Mouse (Mus musculus) limb, embryonic 12.5 days (tissue): ENCODE measurements at regions not wholly inside any gene's neighbourhood (a gene's known extent, or its start where the extent isn't known, plus 50 kb on each side); places are given as distances from the start of the nearest gene placed in this dataset.
A peak's percentile ranks its signal among the peaks of the same experiment; 100 is the strongest.

Experiments
- ATAC-seq: fragments of 200-750 bp; cut with Nextera tagmentation; 2 replicates; pipeline ENCODE4 v1.8.0; 2017; ENCODE audit warnings: low read depth, moderate TSS enrichment; ENCODE audit not compliant: insufficient number of reproducible peaks, insufficient read depth, low FRiP score, low TSS enrichment
- H3K27ac ChIP-seq: fragments of 300-500 bp; sonication (generic); 2 replicates; pipeline ENCODE4 v1.5.1; 2016; ENCODE audit warnings: mild to moderate bottlenecking, moderate library complexity
- H3K27me3 ChIP-seq: fragments of 300-500 bp; sonication (generic); 2 replicates; pipeline ENCODE4 v1.6.1; 2016; ENCODE audit warnings: mild to moderate bottlenecking, moderate library complexity
- H3K36me3 ChIP-seq: fragments of 300-500 bp; sonication (generic); 2 replicates; pipeline ENCODE4 v1.6.1; 2016; ENCODE audit warnings: mild to moderate bottlenecking, moderate library complexity
- H3K4me1 ChIP-seq: fragments of 300-500 bp; sonication (generic); replicated peaks from 2 replicates; pipeline ENCODE4 v1.6.1; 2016
- H3K4me2 ChIP-seq: fragments of 300-500 bp; sonication (generic); 2 replicates; pipeline ENCODE4 v1.6.1; 2016; ENCODE audit warnings: mild to moderate bottlenecking, moderate library complexity
- H3K4me3 ChIP-seq: fragments of 300-500 bp; sonication (generic); replicated peaks from 2 replicates; pipeline ENCODE4 v1.5.1; 2016; ENCODE audit warnings: mild to moderate bottlenecking
- H3K9ac ChIP-seq: fragments of 300-500 bp; sonication (generic); replicated peaks from 2 replicates; pipeline ENCODE4 v1.6.1; 2016; ENCODE audit warnings: mild to moderate bottlenecking, moderate library complexity
- H3K9me3 ChIP-seq: fragments of 300-500 bp; sonication (generic); 2 replicates; pipeline ENCODE4 v1.6.1; 2016; ENCODE audit warnings: mild to moderate bottlenecking, moderate library complexity
- WGBS: fragments of 180-500 bp; shearing (Covaris S2); methylation state at CpG from one replicate; pipeline ENCODE4 v1.1.7; 2016; 5-methylcytosine and 5-hydroxymethylcytosine counted together

DNA sequence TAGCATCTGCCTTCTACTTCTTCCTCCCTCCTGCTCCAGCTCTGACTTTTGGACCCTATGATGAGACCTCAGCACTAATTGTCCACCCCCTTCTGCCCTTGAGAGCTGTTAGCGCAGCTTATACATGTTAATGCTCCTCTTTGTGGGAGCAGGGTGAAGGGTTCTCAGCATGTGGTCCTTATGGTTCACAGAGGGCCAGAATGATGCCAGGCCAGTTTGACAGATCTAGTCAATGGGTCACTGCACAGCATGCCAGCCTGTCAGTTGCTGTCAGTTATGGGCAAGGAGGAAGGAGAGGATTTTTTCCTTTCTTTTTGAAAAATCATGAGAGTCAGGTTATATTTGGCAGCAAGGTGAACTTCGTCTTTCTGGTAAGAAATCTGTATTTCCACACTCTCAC, 68.4 kb downstream of the 4931417E11Rik start:
- Histone ChIP-seq H3K9me3 (no peaks in the 10 kb centered on the region), H3K27me3 (no peaks in the 10 kb centered on the region), H3K27ac (no peak overlapping the region), H3K9ac (no peak overlapping the region), H3K36me3 (no peaks in the 10 kb centered on the region), H3K4me3 (no peak overlapping the region), H3K4me2 (no peak overlapping the region), H3K4me1 (no peaks in the 10 kb centered on the region)
- WGBS = 81% methylated on average over 2 of the region's 2 CpGs
- no peak for ATAC-seq

DNA sequence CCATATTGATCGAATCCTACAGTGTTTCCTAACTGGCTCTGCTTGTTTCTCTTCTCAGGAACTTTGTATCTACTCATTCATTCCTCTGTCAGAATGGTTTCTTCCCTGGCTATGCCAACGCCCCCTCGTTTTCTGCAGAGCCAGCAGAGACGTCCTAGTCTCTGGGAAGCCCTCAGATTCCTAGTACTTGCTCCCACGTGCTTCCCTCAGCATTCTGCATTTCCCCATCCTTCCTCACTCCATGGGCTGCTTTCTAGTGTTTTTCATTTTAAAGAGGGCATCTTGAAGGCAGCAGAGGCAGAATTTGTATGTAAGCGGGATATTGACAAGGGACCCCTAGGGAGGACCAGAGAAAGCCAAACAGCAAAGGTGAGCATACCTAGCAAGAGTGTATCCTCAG, 80.2 kb downstream of the 4931417E11Rik start:
- Histone ChIP-seq H3K4me2 (no peak overlapping the region), H3K36me3 (no peaks in the 10 kb centered on the region), H3K9me3 (no peaks in the 10 kb centered on the region), H3K4me1 (no peaks in the 10 kb centered on the region), H3K27ac (no peak overlapping the region), H3K9ac (no peak overlapping the region), H3K27me3 (no peaks in the 10 kb centered on the region), H3K4me3 (no peak overlapping the region)
- ATAC-seq = no peak
- 63% methylated on average over 6 of the region's 6 CpGs for WGBS

DNA sequence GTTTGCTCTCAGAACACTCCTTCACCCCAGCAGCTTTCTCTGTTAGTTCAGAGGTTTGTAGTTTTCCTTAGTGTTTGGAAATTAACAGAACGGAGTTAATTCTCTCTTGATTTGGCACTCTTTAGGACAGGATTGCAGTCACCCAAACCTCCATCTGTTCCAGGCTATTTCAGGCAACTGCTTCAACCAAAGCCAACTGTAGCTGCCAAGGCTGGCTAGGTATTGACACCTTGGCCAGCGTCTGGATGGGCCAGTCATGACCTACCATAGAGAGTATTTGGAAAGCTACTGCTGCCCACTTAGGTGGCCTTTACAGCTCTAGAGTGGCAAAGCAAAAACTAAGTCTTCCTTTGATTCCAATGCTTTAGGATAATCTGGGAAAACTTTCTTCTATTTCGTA, 83.2 kb downstream of the 4931417E11Rik start:
- Histone ChIP-seq H3K27ac (no peak overlapping the region), H3K4me3 (no peak overlapping the region), H3K27me3 (no peaks in the 10 kb centered on the region), H3K4me2 (no peak overlapping the region), H3K9ac (no peak overlapping the region), H3K36me3 (no peaks in the 10 kb centered on the region), H3K9me3 (no peaks in the 10 kb centered on the region), H3K4me1 (no peaks in the 10 kb centered on the region)
- ATAC-seq = no peak
- WGBS = 91% methylated on average over 3 of the region's 3 CpGs

DNA sequence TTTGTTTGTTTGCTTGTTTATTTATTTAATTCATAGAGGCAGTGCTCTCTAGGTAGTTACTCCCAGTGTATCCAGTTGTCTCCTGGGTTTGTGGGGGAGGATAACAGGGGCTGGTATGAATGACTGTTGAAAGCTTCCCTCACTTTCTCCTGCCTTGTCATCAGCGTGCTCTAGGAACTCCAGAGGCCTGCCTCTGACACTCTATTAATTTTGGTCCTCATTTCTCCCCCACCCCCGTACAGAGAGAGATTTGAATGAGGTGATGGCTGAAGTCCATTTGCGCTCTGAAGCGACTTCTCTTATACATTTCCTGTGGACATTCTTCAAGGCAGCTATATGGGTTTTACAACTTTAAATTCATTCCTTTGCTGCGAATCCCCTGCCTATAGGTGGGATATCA, 89.6 kb downstream of the 4931417E11Rik start:
- no peak overlapping the region for H3K4me2 ChIP-seq
- H3K9me3 ChIP-seq = peaks cover 5% of the 10 kb centered on the region; the same call in 1 of the 2 replicates
- H3K9ac ChIP-seq = no peak overlapping the region
- H3K27ac ChIP-seq = no peak overlapping the region
- no peaks in the 10 kb centered on the region for H3K4me1 ChIP-seq
- 70% methylated on average over 5 of the region's 5 CpGs for WGBS
- no peak overlapping the region for H3K4me3 ChIP-seq
- no peaks in the 10 kb centered on the region for H3K27me3 ChIP-seq
- H3K36me3 ChIP-seq = no peaks in the 10 kb centered on the region
- ATAC-seq = no peak

DNA sequence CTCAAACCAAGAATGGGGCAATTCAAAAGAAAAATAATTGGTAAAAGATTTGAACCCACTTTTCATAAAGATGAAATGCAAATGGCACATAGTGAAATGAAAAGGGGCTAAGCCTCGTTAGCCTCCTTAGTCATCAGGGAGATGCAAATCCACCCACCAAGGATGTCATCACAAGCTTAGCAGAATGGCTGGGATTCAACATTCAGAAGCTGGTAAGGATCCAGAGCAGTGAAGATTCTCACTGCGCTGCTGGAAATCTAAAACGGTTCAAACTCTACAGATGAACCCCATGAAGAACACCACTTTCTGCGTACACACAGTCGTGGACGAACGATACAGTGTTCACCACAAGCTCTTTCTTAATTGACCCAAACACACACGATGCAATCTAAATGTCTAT, 91.6 kb downstream of the 4931417E11Rik start:
- H3K4me3 ChIP-seq = no peak overlapping the region
- no peaks in the 10 kb centered on the region for H3K27me3 ChIP-seq
- no peaks in the 10 kb centered on the region for H3K4me1 ChIP-seq
- no peak overlapping the region for H3K9ac ChIP-seq
- 95% methylated on average over 8 of the region's 8 CpGs for WGBS
- peaks cover 5% of the 10 kb centered on the region; the same call in 1 of the 2 replicates for H3K9me3 ChIP-seq
- no peak for ATAC-seq
- no peaks in the 10 kb centered on the region for H3K36me3 ChIP-seq
- H3K4me2 ChIP-seq = no peak overlapping the region
- no peak overlapping the region for H3K27ac ChIP-seq

DNA sequence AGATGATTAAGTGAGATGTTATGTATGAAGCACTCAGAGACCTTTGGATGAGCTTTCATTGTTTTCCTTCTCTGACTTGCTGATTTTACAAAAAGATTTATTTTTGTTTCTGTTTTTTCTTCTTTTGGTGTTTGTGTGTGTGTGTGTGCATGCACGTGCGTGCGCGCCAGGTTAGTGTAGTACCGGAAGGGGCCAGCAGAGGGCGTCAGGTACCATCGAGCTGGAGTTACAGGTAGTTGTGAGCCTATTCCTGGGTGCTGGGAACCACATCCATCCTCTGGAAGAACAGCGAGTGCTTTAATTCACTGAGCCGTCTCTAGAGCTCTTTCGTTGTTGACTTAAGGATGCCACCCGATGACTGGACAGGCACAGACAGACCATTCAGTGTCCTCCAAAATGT, 93.2 kb downstream of the 4931417E11Rik start:
- H3K27ac ChIP-seq = no peak overlapping the region
- WGBS = 96% methylated on average over 11 of the region's 11 CpGs
- no peak for ATAC-seq
- no peaks in the 10 kb centered on the region; the same call in 1 of the 2 replicates for H3K27me3 ChIP-seq
- H3K9me3 ChIP-seq = peaks cover 5% of the 10 kb centered on the region; the same call in 1 of the 2 replicates
- no peak overlapping the region for H3K9ac ChIP-seq
- no peak overlapping the region for H3K4me2 ChIP-seq
- no peaks in the 10 kb centered on the region for H3K4me1 ChIP-seq
- H3K36me3 ChIP-seq = no peaks in the 10 kb centered on the region
- H3K4me3 ChIP-seq = no peak overlapping the region

DNA sequence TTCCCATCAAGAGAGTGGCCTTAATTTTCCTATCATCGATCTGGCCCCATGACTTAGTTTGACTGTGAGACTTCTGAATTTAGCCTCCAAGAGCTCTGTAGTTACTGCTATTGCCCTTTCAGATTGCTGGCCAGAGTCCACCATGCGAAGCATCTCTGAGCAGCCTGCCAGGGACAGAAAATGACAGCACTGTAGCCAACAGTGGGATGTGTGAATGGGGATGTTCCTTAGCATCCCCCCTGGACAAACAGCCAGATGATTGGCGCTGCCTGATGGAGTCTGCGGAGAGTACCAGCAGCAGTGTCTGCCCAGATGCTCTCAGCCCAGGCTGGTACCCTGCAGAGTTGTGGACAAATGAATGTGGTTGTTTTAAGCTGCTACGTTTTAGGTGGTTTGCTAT, 96.6 kb downstream of the 4931417E11Rik start:
- no peak overlapping the region for H3K4me3 ChIP-seq
- peaks cover 5% of the 10 kb centered on the region; the same call in 1 of the 2 replicates for H3K9me3 ChIP-seq
- no peak overlapping the region for H3K27ac ChIP-seq
- no peak for ATAC-seq
- 86% methylated on average over 5 of the region's 5 CpGs for WGBS
- H3K4me1 ChIP-seq = no peaks in the 10 kb centered on the region; the same call in 1 of the 2 replicates
- no peak overlapping the region for H3K9ac ChIP-seq
- H3K27me3 ChIP-seq = peaks cover 19% of the 10 kb centered on the region
- no peaks in the 10 kb centered on the region for H3K36me3 ChIP-seq
- no peak overlapping the region for H3K4me2 ChIP-seq

DNA sequence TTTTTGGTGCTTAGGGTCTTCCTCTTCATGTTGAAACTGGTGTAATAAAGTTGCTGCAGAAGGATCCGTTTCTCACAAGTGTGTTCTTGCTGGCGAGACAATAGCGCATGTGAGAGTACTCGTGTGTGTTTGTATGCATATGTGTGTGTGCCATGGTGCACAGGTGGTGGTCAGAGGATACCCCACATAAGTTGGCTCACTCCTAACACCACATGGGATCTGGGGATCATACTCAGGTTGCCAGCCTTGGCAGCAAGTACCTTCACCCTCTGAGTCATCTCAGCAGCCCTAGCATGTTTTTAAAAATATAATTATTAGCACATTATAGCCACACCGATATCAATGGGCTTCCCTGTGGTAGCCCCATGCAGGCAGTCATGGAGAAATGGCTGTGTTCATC, 97.6 kb downstream of the 4931417E11Rik start:
- Histone ChIP-seq H3K27me3 (peaks cover 21% of the 10 kb centered on the region), H3K4me2 (no peak overlapping the region), H3K9ac (no peak overlapping the region), H3K27ac (no peak overlapping the region), H3K4me1 (no peaks in the 10 kb centered on the region; the same call in 1 of the 2 replicates), H3K9me3 (peaks cover 5% of the 10 kb centered on the region; the same call in 1 of the 2 replicates), H3K36me3 (no peaks in the 10 kb centered on the region), H3K4me3 (no peak overlapping the region)
- no peak for ATAC-seq
- 83% methylated on average over 5 of the region's 5 CpGs for WGBS

DNA sequence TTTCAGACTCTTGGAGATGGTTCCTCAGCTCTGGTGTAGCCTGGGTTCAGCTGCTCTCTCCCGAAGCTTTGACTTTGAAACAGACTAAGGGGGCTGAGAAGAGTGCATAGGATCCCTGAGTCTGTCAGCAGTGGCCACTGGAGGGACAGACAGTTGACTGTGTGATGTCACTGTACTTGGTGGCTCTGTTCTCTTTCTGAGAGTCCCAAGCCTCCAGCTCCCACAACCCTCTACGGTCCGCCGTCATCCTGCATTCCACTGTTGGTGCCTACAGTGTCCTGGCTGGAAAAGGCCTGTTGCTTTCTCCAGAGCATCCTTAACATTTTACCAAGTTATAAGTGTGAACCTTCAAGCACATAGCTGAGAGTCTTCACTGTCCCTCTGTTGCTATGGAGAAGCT, 98.6 kb downstream of the 4931417E11Rik start:
- WGBS = 96% methylated on average over 4 of the region's 4 CpGs
- Histone ChIP-seq H3K9ac (no peak overlapping the region), H3K4me3 (no peak overlapping the region), H3K4me1 (no peaks in the 10 kb centered on the region; the same call in 1 of the 2 replicates), H3K36me3 (no peaks in the 10 kb centered on the region), H3K9me3 (no peaks in the 10 kb centered on the region), H3K27ac (no peak overlapping the region), H3K27me3 (peaks cover 26% of the 10 kb centered on the region), H3K4me2 (no peak overlapping the region)
- no peak for ATAC-seq

DNA sequence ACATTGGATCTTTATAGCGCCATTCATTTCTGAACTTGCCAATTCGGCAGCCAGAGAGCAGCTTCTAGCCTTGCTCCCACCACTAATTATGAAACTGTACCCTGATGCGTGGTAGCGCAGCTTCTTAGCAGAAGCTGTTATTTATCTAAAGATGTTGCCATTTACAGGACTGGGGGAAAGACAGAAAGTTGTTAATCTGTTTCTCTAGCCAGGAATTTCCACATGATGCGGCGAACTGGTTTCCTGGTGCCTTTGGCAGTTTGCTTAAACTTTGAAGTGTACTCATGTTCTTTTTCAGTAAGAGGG, 100.7 kb downstream of the 4931417E11Rik start:
- Histone ChIP-seq H3K4me2 (peak overlapping the region; percentile 41), H3K9me3 (no peaks in the 10 kb centered on the region), H3K27me3 (peaks cover 26% of the 10 kb centered on the region), H3K4me1 (no peaks in the 10 kb centered on the region; the same call in 1 of the 2 replicates), H3K4me3 (peak overlapping the region; percentile 10), H3K27ac (no peak overlapping the region), H3K9ac (no peak overlapping the region), H3K36me3 (no peaks in the 10 kb centered on the region)
- 20% methylated on average over 6 of the region's 6 CpGs for WGBS
- ATAC-seq = no peak

DNA sequence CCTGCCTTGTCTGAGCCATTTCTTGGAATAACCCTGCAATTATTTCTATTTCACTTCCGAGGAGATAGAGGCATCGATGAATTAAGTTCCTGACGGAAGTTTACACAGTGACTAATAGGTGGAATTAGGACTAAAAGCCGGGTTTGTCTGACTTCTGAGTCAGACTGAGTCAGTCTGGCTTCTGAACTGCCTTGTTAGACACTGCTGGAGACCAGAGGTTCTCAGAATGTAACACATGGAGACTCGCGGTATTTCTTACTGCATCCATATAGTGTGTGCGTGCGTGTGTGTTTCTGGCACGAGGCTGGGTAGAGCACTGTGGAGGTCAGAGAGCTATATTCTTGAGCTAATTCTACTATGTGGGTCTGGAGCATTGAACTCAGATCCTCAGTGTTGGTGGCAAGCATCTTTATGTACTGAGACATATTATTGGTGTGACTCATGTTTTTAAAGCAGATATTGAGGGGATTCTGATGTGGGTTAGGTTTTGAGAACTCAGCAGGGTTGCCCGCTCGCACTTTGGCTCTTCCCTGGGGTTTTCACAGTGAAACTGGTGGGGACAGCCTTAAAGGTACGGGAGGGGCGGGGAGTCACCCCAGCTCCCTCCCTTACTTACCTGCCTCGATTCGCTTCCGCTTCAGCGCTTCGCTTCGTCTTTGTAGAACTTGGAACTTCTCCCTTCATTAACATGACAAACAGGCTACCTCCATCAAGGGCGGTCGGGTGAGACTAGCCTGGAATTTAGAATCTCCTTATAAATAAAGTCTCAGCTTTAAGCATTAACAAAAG, 101.2 kb downstream of the 4931417E11Rik start:
- WGBS = 7% methylated on average over 21 of the region's 21 CpGs
- Histone ChIP-seq H3K36me3 (no peaks in the 10 kb centered on the region), H3K27ac (no peak overlapping the region), H3K4me1 (no peaks in the 10 kb centered on the region; the same call in 1 of the 2 replicates), H3K9me3 (no peaks in the 10 kb centered on the region), H3K9ac (no peak overlapping the region), H3K27me3 (peaks cover 26% of the 10 kb centered on the region), H3K4me3 (peak overlapping the region; percentile 10), H3K4me2 (peak overlapping the region; percentile 41)
- ATAC-seq = no peak

DNA sequence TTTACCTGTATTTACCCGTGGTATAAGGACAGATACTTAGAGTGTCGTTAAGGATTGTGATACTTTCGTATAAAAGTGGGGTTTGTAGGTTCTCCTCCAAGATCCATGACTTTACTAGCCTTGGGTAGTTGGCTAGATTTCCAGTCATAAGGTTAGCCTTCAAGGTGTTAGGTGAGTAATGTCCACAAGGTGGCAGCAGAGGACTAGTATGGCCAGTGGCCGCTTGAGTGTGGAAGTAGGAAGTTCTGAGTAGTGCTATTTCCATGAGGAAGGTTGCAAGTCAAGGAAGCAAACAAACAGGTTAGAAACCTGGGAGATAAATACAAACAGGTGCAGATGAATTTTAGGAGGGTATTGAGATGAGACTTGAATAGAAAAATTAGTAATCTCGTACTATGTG, 101.9 kb downstream of the 4931417E11Rik start:
- WGBS = 4% methylated on average over 5 of the region's 5 CpGs
- no peak overlapping the region for H3K27ac ChIP-seq
- no peak overlapping the region for H3K4me3 ChIP-seq
- peak overlapping the region; percentile 41 for H3K4me2 ChIP-seq
- H3K36me3 ChIP-seq = no peaks in the 10 kb centered on the region
- H3K4me1 ChIP-seq = no peaks in the 10 kb centered on the region; the same call in 1 of the 2 replicates
- no peak overlapping the region for H3K9ac ChIP-seq
- ATAC-seq = no peak
- H3K27me3 ChIP-seq = peaks cover 26% of the 10 kb centered on the region
- H3K9me3 ChIP-seq = no peaks in the 10 kb centered on the region
